Mouse (Mus musculus): ENCODE measurements at regions not wholly inside any gene's neighbourhood (a gene's known extent, or its start where the extent isn't known, plus 50 kb on each side); places are given as distances from the start of the nearest gene placed in this dataset.

GRCm38 (mm10) chr13:44463675-44464074 is 265.6 kb upstream of the Jarid2 start:
- no peak for TF ChIP-seq CTCF (IDR thresholded peaks at IDR 0.05; ENCODE audit: extremely low read depth, insufficient read length, insufficient replicate concordance, low read depth, low read length)
- TF ChIP-seq POLR2A (IDR thresholded peaks at IDR 0.05; ENCODE audit: low read depth, low read length), result no peak

Data from small intestine, adult 2 months (tissue).